Mouse (Mus musculus) embryo, embryonic 11.5 days (tissue): Measurements from ENCODE around the gene Ccdc152.

Experiments used
- DNase-seq: peaks from one replicate; pipeline ENCODE4 v3.0.0-alpha.2; 2012; ENCODE audit warnings: low read depth, low spot score

The Ccdc152 gene

GRCm38 (mm10) chr15:3303426-3303825, at the start of gene Ccdc152:
TSS of gene Ccdc152 (minus strand) at chr15:3303526.
- no peak for DNase-seq

DNA sequence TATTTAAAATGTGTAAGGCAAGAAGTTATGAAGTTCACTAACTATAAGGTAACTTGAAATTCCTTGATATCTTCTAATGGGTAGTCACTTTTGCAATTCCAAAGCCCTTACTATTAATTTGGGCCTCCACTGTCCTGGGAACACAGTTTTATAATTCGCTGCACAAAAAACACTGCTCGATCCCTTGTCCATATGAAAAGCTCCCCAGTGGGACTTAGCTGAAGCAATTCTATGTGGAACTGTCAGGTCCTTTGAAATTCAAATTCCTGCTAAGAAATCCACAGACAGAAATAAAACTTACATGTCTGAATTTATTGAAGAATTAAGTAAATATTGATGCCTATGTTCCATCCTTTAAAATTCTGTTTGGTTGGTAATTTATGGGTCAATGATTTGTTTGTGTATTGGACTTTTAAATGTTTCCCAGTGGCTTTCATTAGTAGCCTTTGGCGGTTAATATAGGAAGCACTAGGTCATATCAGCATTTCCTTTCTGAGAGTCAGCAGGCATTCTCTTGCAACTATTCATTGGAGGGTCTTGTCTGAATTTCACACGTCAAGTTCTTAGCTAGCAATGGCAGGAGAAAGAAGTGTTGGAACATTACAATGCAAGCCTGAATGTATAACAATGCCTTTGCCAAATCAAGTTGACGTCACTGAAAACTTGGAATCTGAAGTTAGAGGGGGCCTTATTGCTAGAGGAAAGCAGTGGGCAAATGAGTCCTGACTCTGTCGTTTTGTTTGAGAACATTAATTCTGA, 46.2 kb upstream of the Ccdc152 start:
- no peak for DNase-seq

- DNase-seq: no peak
These were observed 43.4 kb upstream of the Ccdc152 start for GRCm38 (mm10) chr15:3346682-3347081.

- no peak for DNase-seq
These were observed 41.2 kb upstream of the Ccdc152 start for GRCm38 (mm10) chr15:3344555-3344954.

DNA sequence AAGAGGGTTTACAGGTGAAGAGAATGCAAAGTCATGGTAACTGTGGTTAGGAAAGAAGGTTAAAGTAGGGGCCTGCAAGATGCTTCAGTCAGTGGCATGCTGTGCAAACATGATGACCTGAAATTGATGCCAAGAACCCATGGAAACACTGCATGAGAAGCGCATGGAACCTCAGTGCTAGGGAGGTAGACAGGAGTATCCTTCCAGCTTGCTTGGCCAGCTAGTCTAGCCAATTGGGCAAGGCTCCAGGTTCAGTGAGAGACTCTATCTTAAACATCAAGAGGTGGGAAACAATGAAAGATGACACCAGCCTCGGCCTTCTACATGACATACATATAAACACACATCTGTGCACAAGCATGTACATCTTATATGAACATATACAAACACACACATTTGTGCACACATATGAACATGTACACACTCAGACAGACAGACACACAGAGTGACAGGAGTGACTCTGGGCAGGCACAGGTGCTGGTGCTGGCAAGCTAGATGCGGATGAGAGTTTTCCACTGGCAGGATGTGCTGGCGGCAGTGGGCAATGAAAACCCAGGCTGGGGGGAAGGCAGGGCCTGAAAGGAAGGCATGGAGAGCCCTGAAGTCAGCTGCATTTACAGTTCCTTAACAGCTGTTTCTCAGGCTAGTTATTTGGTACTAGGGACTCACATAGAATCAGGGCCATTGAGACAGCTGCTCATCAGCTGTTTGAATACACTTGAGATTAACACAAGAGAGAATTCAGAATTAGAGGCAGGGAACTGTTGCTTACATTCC, 38.7 kb upstream of the Ccdc152 start:
- no peak for DNase-seq

GRCm38 (mm10) chr15:3339847-3340246, 36.5 kb upstream of the Ccdc152 start:
- DNase-seq: no peak

- DNase-seq: no peak
These were observed 29.2 kb upstream of the Ccdc152 start for GRCm38 (mm10) chr15:3332517-3332916.

DNA sequence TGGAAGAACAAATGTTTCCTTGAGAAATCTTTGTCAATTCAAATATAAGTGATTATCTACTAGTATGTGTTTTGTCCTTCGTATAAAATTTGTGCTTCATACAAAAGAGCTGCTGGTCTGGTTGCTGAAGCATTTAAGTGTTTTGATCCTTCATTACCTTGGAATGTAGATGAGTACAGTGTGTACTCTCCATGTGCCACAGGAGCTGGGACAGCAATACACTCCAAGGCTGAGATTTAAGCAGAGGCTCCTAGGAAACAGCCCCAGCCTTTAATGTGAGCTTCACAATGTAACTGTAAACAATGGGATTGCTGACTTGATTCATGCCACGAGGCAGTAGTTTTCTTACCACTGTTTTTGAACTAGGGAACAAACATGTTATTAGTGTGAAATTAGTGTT, 28.5 kb upstream of the Ccdc152 start:
- no peak for DNase-seq

DNA sequence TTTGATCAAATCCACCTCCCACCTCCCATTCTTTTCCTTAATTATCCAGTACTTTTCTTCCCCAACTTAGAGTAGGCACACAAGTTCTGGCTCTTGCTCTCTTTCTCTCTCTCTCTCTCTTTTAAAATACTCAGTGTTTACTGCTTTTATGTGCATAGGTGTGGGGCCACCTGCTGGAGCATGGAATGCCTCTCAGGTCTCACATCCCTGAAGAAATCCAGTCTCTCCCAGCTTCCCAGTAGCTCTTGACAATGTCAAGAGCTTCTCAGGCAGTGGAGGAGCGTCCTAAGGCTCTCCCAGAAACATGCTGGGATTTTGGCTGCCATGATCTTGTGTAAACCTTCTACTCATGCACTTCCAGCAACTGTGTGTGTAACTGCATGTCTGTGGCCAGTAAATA, 27.0 kb upstream of the Ccdc152 start:
- DNase-seq: no peak

DNA sequence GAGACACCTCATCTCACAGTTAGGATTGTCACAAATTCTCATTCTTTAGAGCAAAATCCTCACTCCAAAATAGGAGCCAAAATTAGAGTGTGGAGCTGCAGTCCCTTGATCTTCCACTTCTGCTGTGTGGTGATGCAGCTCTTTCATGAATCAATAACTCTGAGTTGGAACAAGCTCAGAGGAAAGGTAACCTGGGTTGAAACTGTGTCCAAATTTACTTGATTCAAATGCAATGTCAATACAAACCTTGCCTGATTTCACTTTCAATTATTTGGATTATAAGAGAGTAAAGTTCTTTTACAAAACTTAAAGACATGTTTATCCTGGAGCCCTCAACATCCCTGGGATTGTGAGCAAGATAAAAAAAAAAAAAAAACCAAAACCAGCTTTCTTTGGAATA, 19.7 kb upstream of the Ccdc152 start:
- DNase-seq: no peak

- DNase-seq: no peak
These were observed 16.6 kb upstream of the Ccdc152 start for GRCm38 (mm10) chr15:3319929-3320328.

DNA sequence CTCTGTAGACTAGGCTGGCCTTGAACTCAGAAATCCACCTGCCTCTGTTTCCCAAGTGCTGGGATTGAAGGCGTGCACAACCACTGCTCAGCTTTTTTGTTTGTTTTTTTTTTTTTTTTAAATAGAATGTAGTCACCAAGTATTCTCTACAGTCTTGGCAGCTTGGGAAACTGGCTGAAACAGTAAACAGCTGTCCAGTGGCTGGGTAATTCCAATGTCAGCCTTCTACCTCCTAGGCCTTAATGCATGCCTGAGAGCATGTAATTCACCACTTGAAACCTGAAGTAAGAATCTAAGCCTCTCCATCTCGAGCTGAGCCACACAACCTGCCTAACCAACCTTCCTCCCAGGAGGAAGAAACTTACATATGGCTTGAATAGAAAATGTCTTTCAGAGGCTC, 13.3 kb upstream of the Ccdc152 start:
- DNase-seq: no peak

DNA sequence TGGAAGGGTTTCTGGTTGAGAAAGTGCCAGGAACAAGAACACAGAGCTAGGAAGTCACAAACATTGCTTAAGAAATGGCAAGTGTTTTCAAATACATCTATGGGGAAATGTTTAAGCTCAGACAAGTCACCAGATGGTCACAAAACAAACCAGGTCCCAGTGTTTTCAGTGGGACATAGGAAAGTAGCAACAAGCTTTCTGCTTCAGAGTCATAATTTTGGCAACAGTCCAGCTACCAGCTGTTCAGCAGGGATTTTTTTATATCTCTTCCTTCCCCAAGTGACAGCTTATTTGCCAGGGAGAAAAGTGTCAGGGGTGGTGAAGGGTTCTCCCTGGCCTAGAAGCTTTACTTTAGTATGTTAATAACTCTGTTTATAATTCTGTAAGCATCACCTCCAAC, 9.6 kb upstream of the Ccdc152 start:
- DNase-seq: no peak

- no peak for DNase-seq
These were observed 6.5 kb upstream of the Ccdc152 start for GRCm38 (mm10) chr15:3309856-3310255.

DNA sequence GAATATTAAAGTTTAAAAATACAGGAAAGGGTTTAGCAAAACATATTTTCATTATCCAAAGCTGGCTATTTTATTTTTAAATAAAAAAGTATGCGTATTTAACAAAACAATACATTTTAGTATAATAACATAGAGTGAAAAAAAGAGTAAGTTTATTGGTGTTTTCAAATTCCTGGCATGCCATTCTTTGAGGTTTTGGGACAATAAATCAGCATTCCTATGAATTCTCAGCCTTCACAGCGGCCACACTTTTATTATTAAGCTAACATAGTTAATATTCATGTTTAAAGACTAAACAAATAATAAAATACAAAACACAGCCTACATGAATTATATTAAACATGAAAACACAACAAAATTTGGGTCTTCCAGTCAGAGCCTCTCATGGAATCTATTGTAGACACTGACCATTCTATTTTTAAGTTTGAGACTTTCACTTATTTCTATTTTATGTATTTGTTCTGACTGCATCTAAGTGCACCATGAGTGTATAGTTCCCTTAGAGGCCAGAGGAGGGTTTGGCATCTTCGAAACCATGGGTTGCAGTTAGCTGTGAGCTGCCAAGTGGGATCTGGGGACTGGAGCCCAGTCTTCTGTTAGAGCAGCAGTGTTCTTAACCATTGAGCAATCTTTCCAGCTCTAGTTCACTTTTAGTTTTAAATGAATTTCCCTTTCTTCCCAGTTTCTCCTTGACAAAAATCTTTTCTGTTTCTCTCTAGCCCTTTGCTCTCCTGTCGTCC, 2.8 kb downstream of the Ccdc152 start:
- no peak for DNase-seq

DNA sequence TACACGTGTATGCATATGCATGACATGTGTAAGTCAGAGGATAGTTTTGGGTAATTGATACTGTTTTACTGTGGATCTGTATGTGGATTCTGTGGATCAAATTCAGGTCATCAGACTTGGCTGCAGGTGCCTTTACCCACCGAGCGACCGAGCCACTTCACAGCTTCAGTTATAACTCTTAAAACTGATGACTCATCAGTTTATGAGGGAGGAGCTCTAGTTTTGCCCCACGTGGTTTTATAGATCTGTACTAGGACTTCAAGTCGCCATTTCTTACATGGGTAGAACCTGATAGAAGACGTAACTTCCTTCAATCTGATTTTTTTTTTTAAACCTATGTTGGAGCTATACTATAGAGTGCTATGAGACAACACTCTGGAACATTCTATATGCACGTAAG, 5.7 kb downstream of the Ccdc152 start:
- DNase-seq: no peak

DNA sequence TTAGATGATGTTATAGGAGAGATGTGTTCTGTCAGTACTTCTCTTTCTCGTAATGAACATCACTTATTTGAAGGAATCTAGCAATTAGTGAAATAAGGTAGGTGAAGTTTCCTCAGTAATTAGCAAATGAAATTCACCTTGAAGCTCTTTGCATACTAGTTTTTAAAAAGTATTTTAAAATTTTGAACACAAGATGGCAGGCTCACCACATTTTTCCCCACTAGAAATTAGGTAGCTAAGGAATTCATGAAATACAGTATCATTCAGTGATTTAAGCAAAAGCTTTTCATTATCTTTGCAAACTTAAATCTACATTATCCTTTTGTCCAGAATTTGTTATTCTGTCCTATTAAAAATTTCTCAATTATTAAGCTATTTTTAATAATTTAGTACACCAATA, 7.3 kb downstream of the Ccdc152 start:
- DNase-seq: no peak

DNA sequence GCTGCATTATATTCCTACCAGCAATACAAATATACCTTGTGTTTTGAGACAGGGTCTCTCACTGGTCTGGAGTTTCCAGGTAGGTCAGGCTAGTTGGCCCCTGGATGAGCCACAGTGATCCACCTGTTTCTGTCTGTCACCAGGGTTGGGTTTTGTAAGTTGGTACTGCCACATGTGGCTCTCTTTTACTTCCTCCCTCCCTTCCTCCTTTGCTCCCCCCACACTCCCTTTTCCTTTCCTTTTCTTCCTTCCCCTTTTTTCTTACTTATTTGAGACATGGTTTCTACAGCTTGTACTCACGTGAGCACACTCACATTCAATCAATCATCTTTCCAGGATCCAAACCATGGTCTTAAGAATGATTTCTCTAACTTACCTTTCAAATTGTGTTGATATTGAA, 9.8 kb downstream of the Ccdc152 start:
- DNase-seq: no peak

GRCm38 (mm10) chr15:3290435-3290834, 12.9 kb downstream of the Ccdc152 start:
- no peak for DNase-seq

- DNase-seq: no peak
These were observed 17.3 kb downstream of the Ccdc152 start for GRCm38 (mm10) chr15:3286032-3286431.

GRCm38 (mm10) chr15:3281737-3282136, 21.6 kb downstream of the Ccdc152 start:
- no peak for DNase-seq

- DNase-seq: no peak
These were observed 22.1 kb downstream of the Ccdc152 start for GRCm38 (mm10) chr15:3281216-3281615.
